Mouse (Mus musculus) layer of hippocampus, adult 2 months (tissue): ENCODE results near the gene RPS10-NUDT3. TPM values are rescaled to one million over a fixed set of nuclear protein-coding genes. Genes with fewer than 3 reads are reported as not detected.

Source experiments
- DNase-seq, 2 experiments: peaks; one replicate each; pipeline ENCODE4 v3.0.0; 2022; ENCODE audit warnings: low spot score in 2 of 2
- H3K27ac ChIP-seq: fragments of 200-600 bp; 2 replicates; pipeline ENCODE4 v1.8.1; 2022
- H3K4me3 ChIP-seq: fragments of 200-600 bp; 2 replicates; pipeline ENCODE4 v1.8.1; 2022; ENCODE audit warnings: mild to moderate bottlenecking
- CTCF ChIP-seq: fragments of 200-600 bp; conservative IDR thresholded peaks from 2 replicates; pipeline ENCODE4 v1.8.1; 2022; ENCODE audit warnings: antibody characterized with exemption, mild to moderate bottlenecking, moderate library complexity
- total RNA-seq, 2 experiments: library from RNA; stranded (reverse); gene quantifications; 2 replicates each; pipeline ENCODE4 v1.2.3; 2021

RPS10-NUDT3 gene
- total RNA-seq, 2 experiments from 2014 or later: not detected

- Histone ChIP-seq H3K27ac (peak overlapping the region; percentile 62), H3K4me3 (no peak overlapping the region)
- TF ChIP-seq CTCF: peak; percentile 62
- no peak for DNase-seq
Measured at GRCm38 (mm10) chr17:27595659-27596375, 39.2 kb downstream of the RPS10-NUDT3 start.

- TF ChIP-seq CTCF: no peak; the same call in 1 of the 2 replicates
- DNase-seq: no peak
- H3K4me3 ChIP-seq: no peak overlapping the region
- H3K27ac ChIP-seq: 0 out of 2 replicates have a peak overlapping the region, but pooled peaks have one; percentile 1
Measured at GRCm38 (mm10) chr17:27592565-27592910, 42.5 kb downstream of the RPS10-NUDT3 start.

GRCm38 (mm10) chr17:27591826-27592564 is 43.0 kb downstream of the RPS10-NUDT3 start:
- Histone ChIP-seq H3K4me3 (no peak overlapping the region), H3K27ac (peak overlapping the region; percentile 51; the same call in 1 of the 2 replicates)
- peak; percentile 59 for TF ChIP-seq CTCF
- no peak for DNase-seq

- peak overlapping the region; percentile 76 for H3K27ac ChIP-seq
- no peak for TF ChIP-seq CTCF
- no peak for DNase-seq
- H3K4me3 ChIP-seq: no peak overlapping the region
Measured at GRCm38 (mm10) chr17:27588231-27588630, 46.8 kb downstream of the RPS10-NUDT3 start.

- no peak for TF ChIP-seq CTCF
- peak overlapping the region; percentile 76 for H3K27ac ChIP-seq
- no peak for DNase-seq
- no peak overlapping the region for H3K4me3 ChIP-seq
Measured at GRCm38 (mm10) chr17:27587252-27587651, 47.8 kb downstream of the RPS10-NUDT3 start.

GRCm38 (mm10) chr17:27586661-27587060 is 48.4 kb downstream of the RPS10-NUDT3 start:
- DNase-seq: no peak
- Histone ChIP-seq H3K4me3 (no peak overlapping the region), H3K27ac (peak overlapping the region; percentile 76)
- TF ChIP-seq CTCF: no peak

- no peak overlapping the region for H3K4me3 ChIP-seq
- TF ChIP-seq CTCF: no peak
- no peak for DNase-seq
- no peak overlapping the region for H3K27ac ChIP-seq
Measured at GRCm38 (mm10) chr17:27583185-27583894, 51.7 kb downstream of the RPS10-NUDT3 start.

- TF ChIP-seq CTCF: no peak
- Histone ChIP-seq H3K4me3 (no peak overlapping the region), H3K27ac (peak overlapping the region; percentile 84)
- no peak for DNase-seq
Measured at GRCm38 (mm10) chr17:27580392-27581068, 54.5 kb downstream of the RPS10-NUDT3 start.

GRCm38 (mm10) chr17:27579816-27580215 is 55.2 kb downstream of the RPS10-NUDT3 start:
- no peak for TF ChIP-seq CTCF
- Histone ChIP-seq H3K27ac (peak overlapping the region; percentile 84), H3K4me3 (no peak overlapping the region)
- DNase-seq: no peak

- TF ChIP-seq CTCF: no peak
- Histone ChIP-seq H3K4me3 (no peak overlapping the region), H3K27ac (peak overlapping the region; percentile 84)
- no peak for DNase-seq
Measured at GRCm38 (mm10) chr17:27578487-27578886, 56.5 kb downstream of the RPS10-NUDT3 start.

GRCm38 (mm10) chr17:27577468-27577867 is 57.6 kb downstream of the RPS10-NUDT3 start:
- no peak for DNase-seq
- peak; percentile 58 for TF ChIP-seq CTCF
- H3K27ac ChIP-seq: peak overlapping the region; percentile 84
- no peak overlapping the region for H3K4me3 ChIP-seq

GRCm38 (mm10) chr17:27576056-27576455 is 59.0 kb downstream of the RPS10-NUDT3 start:
- DNase-seq: no peak
- no peak overlapping the region for H3K4me3 ChIP-seq
- peak overlapping the region; percentile 84 for H3K27ac ChIP-seq
- TF ChIP-seq CTCF: no peak
